Mouse (Mus musculus): Measurements from ENCODE around the gene Sectm1b. TPM values are rescaled to one million over a fixed set of nuclear protein-coding genes. Genes with fewer than 3 reads are reported as not detected.
A peak's percentile ranks its signal among the peaks of the same experiment; 100 is the strongest.
"Not testable (repeated sequence)": the region's sequence is repeated elsewhere in the genome, so short reads cannot be mapped to it uniquely, and the experiment has no call there.

Gene Sectm1b
- polyA plus RNA-seq (2014; fragmentation: Nextera tagmentation; extraction: Ambion mirVana): not detected in 2 replicates

- Histone ChIP-seq H3K9ac (replicated peaks; ENCODE audit: low read depth, low read length) (no peak within 1 kb of the TSS), H3K4me1 (ENCODE audit: control insufficient read depth, insufficient read depth, low read length) (no peaks in the 10 kb centered on the region), H3K27me3 (ENCODE audit: control insufficient read depth, insufficient read depth, low read length) (no peaks in the 10 kb centered on the region), H3K9me3 (ENCODE audit: control insufficient read depth, low read length) (no peaks in the 10 kb centered on the region), H3K27ac (ENCODE audit: low read depth, low read length) (no peak within 1 kb of the TSS), H3K4me3 (ENCODE audit: low read depth, low read length) (no peak within 1 kb of the TSS), H3K4me2 (ENCODE audit: low read depth, low read length) (no peak within 1 kb of the TSS), H3K36me3 (ENCODE audit: control insufficient read depth, insufficient read depth, low read length) (no peaks in the 10 kb centered on the region)
- 88% methylated on average over 5 of the region's 5 CpGs for WGBS
- ATAC-seq (ENCODE audit: low read depth): no peak
These were observed at the start of gene Sectm1b for GRCm38 (mm10) chr11:121063379-121063778. Gene Sectm1b, minus strand, starts transcription at chr11:121063569.

DNA sequence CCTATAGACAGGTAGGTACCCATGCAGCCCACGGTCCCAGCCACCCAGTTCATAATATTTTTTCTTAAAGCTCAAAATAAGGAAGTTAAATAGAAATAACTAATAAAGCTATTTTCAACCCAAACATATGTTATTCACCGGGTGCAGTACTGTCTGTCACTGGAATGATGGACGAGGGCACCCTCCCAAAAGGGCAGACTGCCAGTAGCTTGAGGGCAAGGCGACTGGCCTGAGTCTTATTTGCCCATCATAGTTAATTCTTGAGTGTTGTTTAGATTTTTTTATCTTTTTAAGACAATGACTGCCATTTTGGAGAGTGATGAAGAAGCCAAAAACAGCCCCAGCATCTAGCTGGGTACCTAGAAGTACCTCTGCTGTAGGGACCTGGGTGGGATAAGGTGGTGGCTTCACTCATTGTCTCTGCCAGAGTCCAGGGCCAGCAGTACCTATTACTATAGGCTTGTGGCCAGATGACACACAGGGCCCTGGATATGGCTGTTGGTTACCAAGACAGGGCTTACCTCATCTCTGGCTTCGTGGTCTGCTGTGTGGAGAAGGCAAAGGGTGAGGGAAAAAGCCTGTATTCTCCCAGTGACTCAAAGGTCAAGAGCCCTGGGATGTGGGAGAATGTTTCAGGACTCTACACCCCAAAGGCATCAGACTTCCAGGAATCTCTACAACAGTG, 48.9 kb upstream of the Sectm1b start:
- H3K4me1 ChIP-seq (ENCODE audit: control insufficient read depth, insufficient read depth, low read length): 0 out of 2 replicates have a peak, but pooled peaks cover 2% of the 10 kb centered on the region
- H3K4me2 ChIP-seq (ENCODE audit: low read depth, low read length): no peak overlapping the region
- no peak overlapping the region for H3K4me3 ChIP-seq (ENCODE audit: low read depth, low read length)
- no peaks in the 10 kb centered on the region for H3K9me3 ChIP-seq (ENCODE audit: control insufficient read depth, low read length)
- no peak for ATAC-seq (ENCODE audit: low read depth)
- H3K27me3 ChIP-seq (ENCODE audit: control insufficient read depth, insufficient read depth, low read length): no peaks in the 10 kb centered on the region
- H3K9ac ChIP-seq (replicated peaks; ENCODE audit: low read depth, low read length): no peak overlapping the region
- 80% methylated on average over 5 of the region's 5 CpGs for WGBS
- H3K27ac ChIP-seq (ENCODE audit: low read depth, low read length): no peak overlapping the region
- no peaks in the 10 kb centered on the region for H3K36me3 ChIP-seq (ENCODE audit: control insufficient read depth, insufficient read depth, low read length)

DNA sequence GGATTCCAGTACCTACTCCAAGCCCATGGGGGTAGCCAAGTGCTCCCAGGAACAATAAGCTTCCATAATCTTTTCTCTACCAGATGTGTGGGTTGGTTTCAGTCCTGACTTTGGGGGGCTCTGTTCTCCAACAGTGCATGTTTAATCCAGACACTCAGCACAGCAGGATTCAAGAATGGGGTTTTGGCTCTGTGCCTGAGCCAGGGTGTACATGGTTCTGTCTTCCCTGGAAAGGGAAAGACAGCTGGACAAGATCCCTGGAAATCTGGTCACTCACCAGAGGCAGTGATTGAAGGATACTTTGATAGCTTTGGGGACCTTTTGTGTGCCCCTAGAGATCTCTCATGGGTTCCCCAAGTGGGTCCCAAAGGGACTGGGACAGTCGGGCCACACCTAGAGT, 48.2 kb upstream of the Sectm1b start:
- no peaks in the 10 kb centered on the region for H3K9me3 ChIP-seq (ENCODE audit: control insufficient read depth, low read length)
- no peak overlapping the region for H3K27ac ChIP-seq (ENCODE audit: low read depth, low read length)
- 0 out of 2 replicates have a peak, but pooled peaks cover 2% of the 10 kb centered on the region for H3K4me1 ChIP-seq (ENCODE audit: control insufficient read depth, insufficient read depth, low read length)
- ATAC-seq (ENCODE audit: low read depth): no peak
- no peak overlapping the region for H3K4me3 ChIP-seq (ENCODE audit: low read depth, low read length)
- H3K27me3 ChIP-seq (ENCODE audit: control insufficient read depth, insufficient read depth, low read length): no peaks in the 10 kb centered on the region
- no peak overlapping the region for H3K9ac ChIP-seq (replicated peaks; ENCODE audit: low read depth, low read length)
- 67% methylated on average over 1 of the region's 1 CpGs for WGBS
- no peaks in the 10 kb centered on the region for H3K36me3 ChIP-seq (ENCODE audit: control insufficient read depth, insufficient read depth, low read length)
- H3K4me2 ChIP-seq (ENCODE audit: low read depth, low read length): no peak overlapping the region

GRCm38 (mm10) chr11:121111051-121111450, 47.7 kb upstream of the Sectm1b start:
- no peak overlapping the region for H3K9ac ChIP-seq (replicated peaks; ENCODE audit: low read depth, low read length)
- H3K27ac ChIP-seq (ENCODE audit: low read depth, low read length): no peak overlapping the region
- ATAC-seq (ENCODE audit: low read depth): no peak
- H3K4me2 ChIP-seq (ENCODE audit: low read depth, low read length): no peak overlapping the region
- 86% methylated on average over 3 of the region's 3 CpGs for WGBS
- 0 out of 2 replicates have a peak, but pooled peaks cover 2% of the 10 kb centered on the region for H3K4me1 ChIP-seq (ENCODE audit: control insufficient read depth, insufficient read depth, low read length)
- H3K27me3 ChIP-seq (ENCODE audit: control insufficient read depth, insufficient read depth, low read length): no peaks in the 10 kb centered on the region
- no peaks in the 10 kb centered on the region for H3K36me3 ChIP-seq (ENCODE audit: control insufficient read depth, insufficient read depth, low read length)
- no peaks in the 10 kb centered on the region for H3K9me3 ChIP-seq (ENCODE audit: control insufficient read depth, low read length)
- no peak overlapping the region for H3K4me3 ChIP-seq (ENCODE audit: low read depth, low read length)

DNA sequence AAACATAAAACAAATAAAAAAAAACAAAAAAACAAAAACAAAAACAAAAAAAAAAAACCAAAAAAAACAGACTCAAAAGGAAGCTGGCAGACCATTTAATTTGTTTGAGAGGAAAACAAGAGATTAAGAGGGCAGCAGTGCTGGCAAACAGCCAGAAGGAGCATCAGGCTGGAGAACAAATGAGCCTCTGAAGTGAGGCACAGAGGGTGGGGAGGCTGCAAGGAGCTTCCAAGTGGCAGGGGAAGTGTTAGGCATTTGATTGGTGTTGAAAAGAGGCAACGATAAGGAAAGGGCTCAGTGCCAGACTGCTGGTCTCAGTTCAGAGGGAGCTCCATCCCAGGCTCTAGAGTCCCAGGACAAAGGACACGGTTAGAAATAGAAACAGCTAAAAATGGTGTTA, 46.6 kb upstream of the Sectm1b start:
- Histone ChIP-seq H3K4me3 (ENCODE audit: low read depth, low read length) (no peak overlapping the region), H3K9ac (replicated peaks; ENCODE audit: low read depth, low read length) (no peak overlapping the region), H3K4me1 (ENCODE audit: control insufficient read depth, insufficient read depth, low read length) (0 out of 2 replicates have a peak, but pooled peaks cover 2% of the 10 kb centered on the region), H3K36me3 (ENCODE audit: control insufficient read depth, insufficient read depth, low read length) (no peaks in the 10 kb centered on the region), H3K9me3 (ENCODE audit: control insufficient read depth, low read length) (no peaks in the 10 kb centered on the region), H3K27ac (ENCODE audit: low read depth, low read length) (no peak overlapping the region), H3K4me2 (ENCODE audit: low read depth, low read length) (no peak overlapping the region), H3K27me3 (ENCODE audit: control insufficient read depth, insufficient read depth, low read length) (no peaks in the 10 kb centered on the region)
- peak; percentile 54; the same call in 1 of the 2 replicates for ATAC-seq (ENCODE audit: low read depth)
- WGBS: 15% methylated on average over 2 of the region's 2 CpGs

DNA sequence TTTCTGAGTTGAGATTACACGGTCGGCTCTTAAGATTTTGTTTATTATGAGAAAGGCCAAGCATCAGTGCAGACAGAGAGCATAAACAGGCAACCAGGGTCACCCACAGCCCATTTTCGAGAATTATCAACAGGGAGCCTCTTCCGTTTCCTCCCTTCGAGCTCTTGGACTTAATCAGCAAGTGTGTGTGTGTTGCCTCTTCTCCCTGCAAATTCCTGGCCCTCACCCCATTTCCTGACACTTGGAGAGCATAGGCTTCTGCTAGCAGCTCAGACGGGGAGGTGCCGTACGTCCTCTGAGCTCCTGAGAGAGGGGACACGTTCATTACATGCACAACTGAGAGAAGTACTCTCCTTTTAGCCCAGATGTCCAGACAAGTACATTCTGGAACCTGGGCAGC, 44.7 kb upstream of the Sectm1b start:
- no peak overlapping the region for H3K4me2 ChIP-seq (ENCODE audit: low read depth, low read length)
- 0 out of 2 replicates have a peak, but pooled peaks cover 2% of the 10 kb centered on the region for H3K4me1 ChIP-seq (ENCODE audit: control insufficient read depth, insufficient read depth, low read length)
- 83% methylated on average over 9 of the region's 9 CpGs for WGBS
- no peaks in the 10 kb centered on the region for H3K36me3 ChIP-seq (ENCODE audit: control insufficient read depth, insufficient read depth, low read length)
- ATAC-seq (ENCODE audit: low read depth): no peak
- H3K4me3 ChIP-seq (ENCODE audit: low read depth, low read length): no peak overlapping the region
- H3K9me3 ChIP-seq (ENCODE audit: control insufficient read depth, low read length): no peaks in the 10 kb centered on the region
- no peaks in the 10 kb centered on the region for H3K27me3 ChIP-seq (ENCODE audit: control insufficient read depth, insufficient read depth, low read length)
- H3K9ac ChIP-seq (replicated peaks; ENCODE audit: low read depth, low read length): no peak overlapping the region
- no peak overlapping the region for H3K27ac ChIP-seq (ENCODE audit: low read depth, low read length)

DNA sequence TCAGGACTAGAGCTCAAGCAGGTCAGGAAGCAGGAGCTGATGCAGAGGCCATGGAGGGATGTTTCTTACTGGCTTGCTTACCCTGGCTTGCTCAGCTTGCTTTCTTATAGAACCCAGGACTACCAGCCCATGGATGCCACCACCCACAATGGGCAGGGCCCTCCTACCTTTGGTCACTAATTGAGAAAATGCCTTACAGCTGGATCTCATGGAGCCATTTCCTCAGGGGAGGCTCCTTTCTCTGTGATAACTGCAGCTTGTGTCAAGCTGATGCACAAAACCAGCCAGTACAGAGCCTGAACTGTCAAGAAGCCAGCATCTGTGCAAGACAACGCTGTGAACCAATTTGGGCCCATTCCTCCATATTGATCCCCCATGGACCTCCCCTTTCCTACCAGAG, 43.9 kb upstream of the Sectm1b start:
- 89% methylated on average over 1 of the region's 1 CpGs for WGBS
- H3K9me3 ChIP-seq (ENCODE audit: control insufficient read depth, low read length); H3K27ac ChIP-seq (ENCODE audit: low read depth, low read length); H3K4me1 ChIP-seq (ENCODE audit: control insufficient read depth, insufficient read depth, low read length); H3K9ac ChIP-seq (replicated peaks; ENCODE audit: low read depth, low read length); H3K4me2 ChIP-seq (ENCODE audit: low read depth, low read length); ATAC-seq (ENCODE audit: low read depth); H3K4me3 ChIP-seq (ENCODE audit: low read depth, low read length); H3K36me3 ChIP-seq (ENCODE audit: control insufficient read depth, insufficient read depth, low read length); H3K27me3 ChIP-seq (ENCODE audit: control insufficient read depth, insufficient read depth, low read length): not testable (repeated sequence)

- H3K9ac ChIP-seq (replicated peaks; ENCODE audit: low read depth, low read length): no peak overlapping the region
- ATAC-seq (ENCODE audit: low read depth): no peak
- H3K9me3 ChIP-seq (ENCODE audit: control insufficient read depth, low read length): no peaks in the 10 kb centered on the region
- no peaks in the 10 kb centered on the region for H3K27me3 ChIP-seq (ENCODE audit: control insufficient read depth, insufficient read depth, low read length)
- H3K4me2 ChIP-seq (ENCODE audit: low read depth, low read length): no peak overlapping the region
- H3K36me3 ChIP-seq (ENCODE audit: control insufficient read depth, insufficient read depth, low read length): no peaks in the 10 kb centered on the region
- H3K4me3 ChIP-seq (ENCODE audit: low read depth, low read length): no peak overlapping the region
- no peaks in the 10 kb centered on the region for H3K4me1 ChIP-seq (ENCODE audit: control insufficient read depth, insufficient read depth, low read length)
- 94% methylated on average over 4 of the region's 4 CpGs for WGBS
- H3K27ac ChIP-seq (ENCODE audit: low read depth, low read length): no peak overlapping the region
These were observed 37.9 kb upstream of the Sectm1b start for GRCm38 (mm10) chr11:121101124-121101805.

DNA sequence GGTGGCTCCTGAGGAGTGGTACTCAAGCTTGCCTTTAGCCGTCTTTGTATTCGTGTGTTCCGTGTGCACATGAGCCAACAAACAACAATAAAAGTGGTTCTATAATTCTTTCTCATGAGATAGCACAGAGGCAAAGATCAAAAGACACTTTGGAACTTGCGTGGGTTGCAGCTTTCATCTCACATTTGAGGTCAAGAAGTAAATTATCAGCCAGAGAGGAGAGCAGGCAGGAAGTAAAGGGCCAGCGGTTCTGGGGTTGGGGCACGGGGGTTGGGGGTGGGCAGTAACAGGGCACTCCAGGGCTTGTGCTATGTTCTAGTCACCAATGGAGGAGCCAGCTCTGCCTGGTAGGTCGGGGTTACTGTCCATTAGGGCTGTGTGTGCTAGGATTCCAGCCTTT, 37.3 kb upstream of the Sectm1b start:
- H3K36me3 ChIP-seq (ENCODE audit: control insufficient read depth, insufficient read depth, low read length): no peaks in the 10 kb centered on the region
- no peak overlapping the region for H3K27ac ChIP-seq (ENCODE audit: low read depth, low read length)
- 59% methylated on average over 7 of the region's 7 CpGs for WGBS
- H3K27me3 ChIP-seq (ENCODE audit: control insufficient read depth, insufficient read depth, low read length): no peaks in the 10 kb centered on the region
- H3K9ac ChIP-seq (replicated peaks; ENCODE audit: low read depth, low read length): no peak overlapping the region
- no peaks in the 10 kb centered on the region for H3K4me1 ChIP-seq (ENCODE audit: control insufficient read depth, insufficient read depth, low read length)
- H3K4me2 ChIP-seq (ENCODE audit: low read depth, low read length): no peak overlapping the region
- H3K9me3 ChIP-seq (ENCODE audit: control insufficient read depth, low read length): no peaks in the 10 kb centered on the region
- no peak for ATAC-seq (ENCODE audit: low read depth)
- H3K4me3 ChIP-seq (ENCODE audit: low read depth, low read length): no peak overlapping the region
